Mouse (Mus musculus): Measurements from ENCODE around the gene Ccdc142. TPM values are rescaled to one million over a fixed set of nuclear protein-coding genes. Genes with fewer than 3 reads are reported as not detected.

Gene Ccdc142
- total RNA-seq, 1 experiment = 4.6 TPM

DNA sequence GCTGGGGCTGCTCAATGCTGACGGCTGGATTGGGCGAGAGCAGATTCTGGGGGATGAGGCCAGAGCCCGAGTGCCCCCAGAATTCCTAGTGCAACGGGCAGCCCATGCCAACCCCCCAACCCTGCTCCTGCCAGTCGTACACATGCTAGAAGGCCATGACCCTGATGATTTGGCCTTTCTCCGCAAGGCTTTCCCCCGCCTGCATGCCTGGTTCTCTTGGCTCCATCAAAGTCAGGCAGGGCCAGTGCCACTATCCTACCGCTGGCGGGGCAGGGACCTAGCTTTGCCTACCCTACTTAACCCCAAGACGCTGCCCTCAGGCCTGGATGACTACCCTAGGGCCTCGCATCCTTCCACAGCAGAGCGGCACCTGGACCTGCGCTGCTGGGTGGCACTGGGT, 16.2 kb downstream of the Ccdc142 start:
- Histone ChIP-seq H3K4me3 (ENCODE audit: insufficient read depth in 1 of 2, low read depth in 1 of 2, low read length in 2 of 2, poor library complexity in 1 of 2, severe bottlenecking in 1 of 2) (no peak overlapping the region), H3K36me3 (ENCODE audit: control insufficient read depth, insufficient read depth, low read length, poor library complexity, severe bottlenecking) (peaks cover 4% of the 10 kb centered on the region; the same call in 1 of the 2 replicates), H3K9me3 (ENCODE audit: control insufficient read depth, insufficient read depth, low read depth, low read length) (no peaks in the 10 kb centered on the region), H3K4me1 (ENCODE audit: control insufficient read depth in 2 of 2, insufficient read depth in 2 of 2, low read length in 2 of 2, poor library complexity in 1 of 2) (peaks cover 3% of the 10 kb centered on the region in 2 experiments; a peak in 3 of 4 replicates), H3K9ac (ENCODE audit: insufficient read depth, low read depth, low read length, poor library complexity, severe bottlenecking) (no peak overlapping the region), H3K27ac (ENCODE audit: insufficient read depth, low read depth, low read length, poor library complexity, severe bottlenecking) (no peak overlapping the region)
- DNase-seq (ENCODE audit: low read depth, low spot score) = no peak
- in situ Hi-C loops (cut with MboI; ENCODE audit: low sequenced_read_pairs in 2 of 2, unreplicated experiment in 2 of 2) = no loop called here
- TF ChIP-seq ZNF384 (IDR thresholded peaks at IDR 0.05; ENCODE audit: low read depth, low read length) (no peak), MAFK (IDR thresholded peaks at IDR 0.05; ENCODE audit: insufficient read depth, low read depth, low read length) (no peak), HCFC1 (IDR thresholded peaks at IDR 0.05; ENCODE audit: borderline replicate concordance, insufficient read depth, low read length) (no peak), ZC3H11A (IDR thresholded peaks at IDR 0.05; ENCODE audit: borderline replicate concordance, low read depth, low read length) (no peak), CHD2 (IDR thresholded peaks at IDR 0.05; ENCODE audit: low read depth, low read length) (no peak)

DNA sequence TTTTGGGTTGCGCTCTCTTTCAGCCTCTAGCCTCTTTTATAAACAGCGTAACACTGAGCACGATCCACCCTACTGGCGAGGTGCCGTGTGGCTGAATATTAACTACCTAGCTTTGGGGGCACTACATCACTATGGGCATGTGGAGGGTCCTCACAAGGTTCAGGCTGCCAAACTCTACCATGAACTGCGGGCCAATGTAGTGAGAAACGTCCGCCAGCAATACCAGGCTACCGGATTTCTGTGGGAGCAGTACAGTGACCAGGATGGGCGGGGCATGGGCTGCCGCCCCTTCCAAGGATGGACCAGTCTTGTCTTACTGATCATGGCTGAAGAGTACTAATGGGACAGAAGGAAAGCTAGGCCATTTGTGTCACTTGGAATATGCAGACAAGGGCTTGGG, 17.0 kb downstream of the Ccdc142 start:
- H3K27ac ChIP-seq (ENCODE audit: insufficient read depth, low read depth, low read length, poor library complexity, severe bottlenecking) = no peak overlapping the region
- H3K4me1 ChIP-seq (ENCODE audit: control insufficient read depth in 2 of 2, insufficient read depth in 2 of 2, low read length in 2 of 2, poor library complexity in 1 of 2) = peaks cover 3% of the 10 kb centered on the region in 2 experiments; a peak in 3 of 4 replicates
- no peak overlapping the region for H3K9ac ChIP-seq (ENCODE audit: insufficient read depth, low read depth, low read length, poor library complexity, severe bottlenecking)
- no peak for TF ChIP-seq ZNF384 (IDR thresholded peaks at IDR 0.05; ENCODE audit: low read depth, low read length)
- TF ChIP-seq CHD2 (IDR thresholded peaks at IDR 0.05; ENCODE audit: low read depth, low read length) = no peak
- TF ChIP-seq HCFC1 (IDR thresholded peaks at IDR 0.05; ENCODE audit: borderline replicate concordance, insufficient read depth, low read length) = no peak
- TF ChIP-seq MAFK (IDR thresholded peaks at IDR 0.05; ENCODE audit: insufficient read depth, low read depth, low read length) = no peak
- TF ChIP-seq ZC3H11A (IDR thresholded peaks at IDR 0.05; ENCODE audit: borderline replicate concordance, low read depth, low read length) = no peak
- DNase-seq (ENCODE audit: low read depth, low spot score) = no peak
- in situ Hi-C loops (cut with MboI; ENCODE audit: low sequenced_read_pairs in 2 of 2, unreplicated experiment in 2 of 2) = no loop called here
- H3K36me3 ChIP-seq (ENCODE audit: control insufficient read depth, insufficient read depth, low read length, poor library complexity, severe bottlenecking) = peaks cover 4% of the 10 kb centered on the region; the same call in 1 of the 2 replicates
- H3K4me3 ChIP-seq (ENCODE audit: insufficient read depth in 1 of 2, low read depth in 1 of 2, low read length in 2 of 2, poor library complexity in 1 of 2, severe bottlenecking in 1 of 2) = no peak overlapping the region
- H3K9me3 ChIP-seq (ENCODE audit: control insufficient read depth, insufficient read depth, low read depth, low read length) = no peaks in the 10 kb centered on the region

DNA sequence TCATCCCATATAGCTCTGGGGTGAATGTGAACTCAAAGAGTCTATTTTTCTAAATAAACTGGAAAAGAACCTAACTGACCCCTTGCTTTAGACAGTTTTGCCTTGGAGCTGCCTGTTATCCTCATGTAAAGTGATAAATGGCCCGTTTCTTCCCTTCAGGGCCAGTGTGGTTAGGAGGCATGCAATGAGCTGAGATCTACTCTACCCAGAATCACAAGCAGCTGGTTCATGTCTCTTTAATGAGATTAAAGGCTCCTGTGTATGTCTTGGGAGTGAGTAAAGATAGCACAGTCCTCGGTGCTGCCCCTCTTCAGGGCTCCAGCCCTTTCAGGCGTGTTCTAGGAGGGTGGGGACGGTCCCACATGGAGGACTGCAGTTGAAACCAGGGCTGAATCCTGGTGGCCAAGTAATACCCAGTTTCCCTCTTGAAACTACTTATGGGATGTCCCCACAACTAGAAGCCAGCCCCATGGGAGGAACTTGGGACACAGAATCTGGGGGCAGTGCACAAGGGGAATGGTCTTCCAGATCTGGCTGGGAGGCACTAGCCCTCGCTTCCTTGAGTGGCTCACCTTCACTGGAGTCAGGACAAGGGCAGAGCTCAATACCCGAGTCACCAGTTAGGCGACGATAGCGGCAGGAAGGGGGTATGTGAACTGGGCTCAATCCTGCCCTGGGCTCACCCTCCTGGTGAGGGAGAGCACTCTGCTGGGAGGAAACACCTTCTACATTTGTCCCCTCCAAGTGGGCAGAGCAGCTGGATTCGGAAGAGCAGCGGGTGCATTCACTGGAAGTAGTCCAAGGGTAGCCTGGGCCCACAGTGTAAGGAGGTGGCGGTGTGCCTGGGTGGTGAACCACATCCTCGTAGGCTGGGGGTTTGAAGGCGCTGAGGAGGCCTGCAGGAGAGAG, 17.7 kb downstream of the Ccdc142 start:
- DNase-seq (ENCODE audit: low read depth, low spot score) = no peak
- no peak overlapping the region for H3K4me3 ChIP-seq (ENCODE audit: insufficient read depth in 1 of 2, low read depth in 1 of 2, low read length in 2 of 2, poor library complexity in 1 of 2, severe bottlenecking in 1 of 2)
- TF ChIP-seq CHD2 (IDR thresholded peaks at IDR 0.05; ENCODE audit: low read depth, low read length) (no peak), ZNF384 (IDR thresholded peaks at IDR 0.05; ENCODE audit: low read depth, low read length) (no peak), HCFC1 (IDR thresholded peaks at IDR 0.05; ENCODE audit: borderline replicate concordance, insufficient read depth, low read length) (no peak)

DNA sequence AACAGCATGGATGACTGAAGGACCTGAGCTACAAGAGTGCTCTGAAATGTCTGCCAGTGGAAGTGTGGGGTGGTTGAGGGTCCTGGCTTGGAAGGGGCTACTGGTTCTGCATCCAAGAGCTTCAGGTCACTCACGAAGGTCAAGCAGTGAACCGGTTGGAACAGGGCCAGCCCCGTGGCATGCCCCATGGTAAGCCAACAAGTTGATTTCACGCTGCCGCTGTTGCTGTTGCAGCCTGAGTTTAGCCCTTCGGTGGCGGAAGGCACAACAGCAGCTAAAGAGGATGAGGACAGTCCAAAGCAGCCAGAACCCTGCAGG, 18.3 kb downstream of the Ccdc142 start:
- no peak overlapping the region for H3K27ac ChIP-seq (ENCODE audit: insufficient read depth, low read depth, low read length, poor library complexity, severe bottlenecking)

More for the DNA sequence above, 17.7 kb downstream of the Ccdc142 start:
- Histone ChIP-seq H3K9ac (ENCODE audit: insufficient read depth, low read depth, low read length, poor library complexity, severe bottlenecking) (no peak overlapping the region), H3K36me3 (ENCODE audit: control insufficient read depth, insufficient read depth, low read length, poor library complexity, severe bottlenecking) (peaks cover 4% of the 10 kb centered on the region; the same call in 1 of the 2 replicates), H3K27ac (ENCODE audit: insufficient read depth, low read depth, low read length, poor library complexity, severe bottlenecking) (no peak overlapping the region), H3K4me1 (ENCODE audit: control insufficient read depth in 2 of 2, insufficient read depth in 2 of 2, low read length in 2 of 2, poor library complexity in 1 of 2) (peaks cover 3% of the 10 kb centered on the region in 2 experiments; a peak in 3 of 4 replicates), H3K9me3 (ENCODE audit: control insufficient read depth, insufficient read depth, low read depth, low read length) (no peaks in the 10 kb centered on the region)
- in situ Hi-C loops (cut with MboI; ENCODE audit: low sequenced_read_pairs in 2 of 2, unreplicated experiment in 2 of 2) = no loop called here

More for the DNA sequence above, 18.3 kb downstream of the Ccdc142 start:
- in situ Hi-C loops (cut with MboI; ENCODE audit: low sequenced_read_pairs in 2 of 2, unreplicated experiment in 2 of 2) = no loop called here
- Histone ChIP-seq H3K4me3 (ENCODE audit: insufficient read depth in 1 of 2, low read depth in 1 of 2, low read length in 2 of 2, poor library complexity in 1 of 2, severe bottlenecking in 1 of 2) (no peak overlapping the region), H3K9ac (ENCODE audit: insufficient read depth, low read depth, low read length, poor library complexity, severe bottlenecking) (no peak overlapping the region), H3K9me3 (ENCODE audit: control insufficient read depth, insufficient read depth, low read depth, low read length) (no peaks in the 10 kb centered on the region), H3K36me3 (ENCODE audit: control insufficient read depth, insufficient read depth, low read length, poor library complexity, severe bottlenecking) (peaks cover 4% of the 10 kb centered on the region; the same call in 1 of the 2 replicates), H3K4me1 (ENCODE audit: control insufficient read depth in 2 of 2, insufficient read depth in 2 of 2, low read length in 2 of 2, poor library complexity in 1 of 2) (peaks cover 3% of the 10 kb centered on the region in 2 experiments; a peak in 3 of 4 replicates)
- no peak for TF ChIP-seq HCFC1 (IDR thresholded peaks at IDR 0.05; ENCODE audit: borderline replicate concordance, insufficient read depth, low read length)
- no peak for TF ChIP-seq ZC3H11A (IDR thresholded peaks at IDR 0.05; ENCODE audit: borderline replicate concordance, low read depth, low read length)
- TF ChIP-seq ZNF384 (IDR thresholded peaks at IDR 0.05; ENCODE audit: low read depth, low read length) = no peak
- no peak for TF ChIP-seq CHD2 (IDR thresholded peaks at IDR 0.05; ENCODE audit: low read depth, low read length)
- no peak for TF ChIP-seq MAFK (IDR thresholded peaks at IDR 0.05; ENCODE audit: insufficient read depth, low read depth, low read length)
- no peak for DNase-seq (ENCODE audit: low read depth, low spot score)
